Mouse (Mus musculus) common myeloid progenitor, adult 5-6 weeks (primary cell): Measurements from ENCODE around the gene Rinl. TPM values are rescaled to one million over a fixed set of nuclear protein-coding genes. Genes with fewer than 3 reads are reported as not detected.

Experiments used
- ATAC-seq: replicated peaks from 2 replicates; pipeline ENCODE4 v1.8.0; 2016; ENCODE audit warnings: low read depth, mild to moderate bottlenecking, moderate TSS enrichment, inconsistent platforms; ENCODE audit not compliant: poor library complexity, severe bottlenecking
- total RNA-seq: library from RNA; stranded (forward); fragments of 200-1000, 187-1606 nt; gene quantifications from 2 replicates; pipeline ENCODE4 v1.2.3, GENCODE M21; 2017

Gene Rinl
- total RNA-seq, 1 experiment from 2014 or later: 35.6 TPM

GRCm38 (mm10) chr7:28820358-28821260 lies 31.8 kb downstream of the Rinl start:
- ATAC-seq: no peak

GRCm38 (mm10) chr7:28821261-28821831 lies 32.6 kb downstream of the Rinl start:
- no peak for ATAC-seq

DNA sequence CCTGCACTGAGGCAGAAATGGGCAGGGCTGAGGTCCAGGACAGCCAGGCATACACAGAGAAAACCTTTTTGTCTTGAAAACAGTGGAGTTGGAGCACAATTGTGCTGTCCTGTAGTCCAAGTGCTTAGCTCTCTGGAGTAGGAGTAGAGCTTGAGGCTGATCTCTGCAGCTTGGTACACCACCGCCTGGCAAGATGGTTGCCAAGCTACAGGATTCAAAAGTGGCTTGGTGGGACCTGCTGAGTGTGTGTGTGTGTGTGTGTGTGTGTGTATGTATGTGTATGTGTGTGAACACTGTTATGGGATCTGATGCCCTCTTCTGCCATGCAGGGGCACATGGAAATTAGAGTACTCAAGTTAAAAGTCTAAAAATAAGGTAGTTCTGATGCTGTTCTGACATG lies 33.8 kb downstream of the Rinl start:
- ATAC-seq: no peak

GRCm38 (mm10) chr7:28822993-28823903 lies 34.5 kb downstream of the Rinl start:
- no peak for ATAC-seq

- no peak for ATAC-seq
Observed at GRCm38 (mm10) chr7:28823932-28824331, 35.2 kb downstream of the Rinl start.

- peak; percentile 91 for ATAC-seq
Observed at GRCm38 (mm10) chr7:28824941-28825685, 36.3 kb downstream of the Rinl start, which contains the start of gene Ech1. Ech1 (plus strand) TSS chr7:28825217.

GRCm38 (mm10) chr7:28825686-28826401 lies 37.1 kb downstream of the Rinl start:
- ATAC-seq: peak; percentile 11; the same call in 1 of the 2 replicates

GRCm38 (mm10) chr7:28826402-28826772 lies 37.6 kb downstream of the Rinl start:
- no peak for ATAC-seq

- no peak for ATAC-seq
Observed at GRCm38 (mm10) chr7:28827338-28827737, 38.6 kb downstream of the Rinl start.

DNA sequence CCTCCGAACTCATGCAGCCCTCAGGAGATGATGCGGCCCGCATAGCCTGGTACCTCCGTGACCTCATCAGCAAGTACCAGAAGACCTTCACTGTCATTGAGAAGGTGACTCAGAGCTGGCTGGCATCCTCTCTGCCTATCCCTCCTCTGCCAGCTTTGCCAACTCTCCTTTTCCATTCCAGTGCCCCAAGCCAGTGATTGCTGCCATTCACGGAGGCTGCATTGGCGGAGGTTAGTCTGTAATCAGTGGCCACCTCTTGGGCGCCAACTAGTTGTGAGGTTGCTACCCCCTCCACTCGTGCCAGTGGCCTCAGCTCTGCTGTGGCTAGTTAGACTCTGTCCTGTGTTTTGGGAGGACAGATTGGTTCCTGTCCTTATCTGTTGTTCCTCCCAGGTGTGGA lies 41.1 kb downstream of the Rinl start:
- no peak for ATAC-seq

GRCm38 (mm10) chr7:28830981-28831380 lies 42.2 kb downstream of the Rinl start:
- ATAC-seq: no peak

DNA sequence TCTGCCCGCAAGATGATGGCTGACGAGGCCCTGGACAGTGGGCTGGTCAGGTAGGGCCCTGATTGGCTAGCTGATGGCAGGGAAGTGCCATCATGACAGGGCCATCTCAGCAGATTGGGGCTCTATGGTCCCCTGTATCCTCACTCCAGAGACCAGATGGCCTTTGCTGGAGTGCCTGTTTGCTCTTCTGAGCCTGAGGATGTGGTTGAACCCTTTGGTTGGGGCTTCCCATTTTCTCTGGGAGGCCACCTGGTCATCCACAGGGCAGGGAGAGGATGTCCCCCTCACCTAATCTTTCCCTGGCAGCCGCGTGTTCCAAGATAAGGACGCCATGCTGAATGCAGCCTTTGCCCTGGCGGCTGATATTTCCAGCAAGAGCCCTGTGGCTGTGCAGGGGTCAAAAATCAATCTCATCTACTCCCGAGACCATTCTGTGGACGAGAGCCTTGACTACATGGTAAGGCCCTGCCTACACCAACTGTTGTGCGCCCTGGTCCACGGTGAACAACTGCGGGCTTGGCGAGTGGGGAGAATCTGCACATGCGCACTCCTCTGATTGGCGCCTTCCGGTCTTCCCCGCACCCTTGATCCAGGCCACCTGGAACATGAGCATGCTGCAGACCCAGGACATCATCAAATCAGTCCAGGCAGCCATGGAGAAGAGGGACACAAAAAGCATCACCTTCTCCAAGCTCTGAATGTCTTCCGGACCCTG lies 42.8 kb downstream of the Rinl start:
- peak; percentile 21 for ATAC-seq

- ATAC-seq: peak; percentile 46; the same call in 1 of the 2 replicates
Observed at GRCm38 (mm10) chr7:28832137-28832536, 43.4 kb downstream of the Rinl start.

- ATAC-seq: no peak
Observed at GRCm38 (mm10) chr7:28833723-28834347, 45.1 kb downstream of the Rinl start, which contains the start of gene Lgals4. Lgals4 (plus strand) TSS chr7:28833854.

- no peak for ATAC-seq
Observed at GRCm38 (mm10) chr7:28836936-28837335, 48.2 kb downstream of the Rinl start.

DNA sequence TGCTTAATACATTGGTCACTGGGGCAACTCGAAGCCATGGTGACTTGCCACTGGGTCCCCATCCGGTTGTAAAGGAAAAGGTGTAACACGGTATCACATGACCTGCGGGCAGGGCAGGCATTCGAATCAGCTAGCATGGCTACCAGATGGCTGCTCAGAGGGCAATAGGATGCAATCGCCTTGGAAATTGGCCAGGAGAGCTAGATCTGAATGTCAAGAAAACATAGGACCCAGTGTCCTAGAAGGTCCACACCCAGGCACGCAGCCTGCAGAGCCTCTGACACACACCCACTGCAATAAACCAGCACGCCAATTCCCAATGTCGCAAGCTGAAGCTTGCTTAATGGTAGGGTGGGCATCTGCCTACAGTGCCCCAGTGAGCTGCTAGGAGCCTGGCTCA lies 49.6 kb downstream of the Rinl start:
- no peak for ATAC-seq

DNA sequence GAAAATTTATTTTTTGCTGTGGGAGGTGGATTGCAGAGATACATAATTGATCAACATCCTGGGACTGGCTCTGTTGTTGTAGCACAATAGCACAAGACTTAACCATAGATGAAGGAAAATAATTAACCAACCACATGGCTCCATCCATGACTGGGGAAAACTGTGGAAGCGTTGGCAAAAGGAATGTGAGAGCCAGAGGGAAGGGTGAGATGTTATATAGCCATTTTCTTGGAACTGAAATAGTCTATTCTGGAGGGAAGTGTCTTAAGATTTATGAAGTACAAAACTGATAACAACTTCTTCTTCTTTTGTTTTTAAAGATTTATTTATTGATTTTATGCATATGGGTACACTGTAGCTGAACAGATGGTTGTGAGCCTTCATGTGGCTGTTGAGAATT lies 58.5 kb downstream of the Rinl start:
- no peak for ATAC-seq
